Comparison of ENCODE assay signal across 14 mouse cellular contexts in genomic region chr4:48650617-48651360, GRCm38 (mm10). TPM values are rescaled to one million over a fixed set of nuclear protein-coding genes. Genes with fewer than 3 reads are reported as not detected.
"Had no signal": no experiment of that assay in that cellular context is flagged by ENCODE, and none has a peak within 500 bp of the region (broad histone marks: within the 10 kb centered on the region; RNA-seq: fewer than 3 reads in every experiment).

No protein-coding gene starts in this region.

- H3K27ac ChIP-seq: kidney, postnatal 0 days; limb, embryonic 12.5 days; liver, embryonic 13.5 days; midbrain, embryonic 12.5 days had no signal

- DNase-seq: kidney, adult 11 months; kidney, adult 9 months; kidney, postnatal 4 days; liver; liver, embryonic 13.5 days; liver, postnatal 0 days; right cerebral cortex, postnatal 14 days; thymus, adult 2 months; thymus, postnatal 25 days had no signal

- H3K36me3 ChIP-seq: liver, embryonic 13.5 days had no signal

- H3K4me3 ChIP-seq: limb, embryonic 12.5 days; liver, embryonic 13.5 days; midbrain, embryonic 12.5 days had no signal

- H3K27me3 ChIP-seq: limb, embryonic 12.5 days; liver, embryonic 13.5 days; midbrain, embryonic 12.5 days had no signal

- H3K4me1 ChIP-seq: limb, embryonic 12.5 days; liver, embryonic 13.5 days; midbrain, embryonic 12.5 days had no signal

- H3K9me3 ChIP-seq: limb, embryonic 12.5 days; liver, embryonic 13.5 days; midbrain, embryonic 12.5 days had no signal

RNA-seq across cellular contexts. Expression of gene Cavin4, which starts 12.5 kb away (rescaled TPM):
- total RNA-seq: megakaryocyte-erythroid progenitor cell, adult 5-6 weeks had no signal
- polyA plus RNA-seq: small intestine, adult 2 months had no signal
